Mouse (Mus musculus) liver, adult 2 months (tissue): ENCODE data around the gene 4930412O13Rik. TPM values are rescaled to one million over a fixed set of nuclear protein-coding genes. Genes with fewer than 3 reads are reported as not detected.

Source experiments
- DNase-seq: peaks from one replicate; pipeline ENCODE4 v3.0.0-alpha.2; 2011; ENCODE audit warnings: low read depth, low spot score; ENCODE audit errors: extremely low read depth
- H3K27ac ChIP-seq: fragments of 200-500 bp; replicated peaks from 2 replicates; pipeline ENCODE4 v1.5.1; 2012; ENCODE audit warnings: low read depth, mild to moderate bottlenecking, control low read depth, inconsistent platforms, low read length; ENCODE audit not compliant: insufficient read depth
- H3K27me3 ChIP-seq: fragments of 200-500 bp; 2 replicates; pipeline ENCODE4 v1.6.1; 2012; ENCODE audit warnings: mild to moderate bottlenecking, moderate library complexity, low read length, inconsistent platforms; ENCODE audit not compliant: control insufficient read depth, insufficient read depth
- H3K36me3 ChIP-seq: fragments of 200-500 bp; 2 replicates; pipeline ENCODE4 v1.6.1; 2012; ENCODE audit warnings: low read length, inconsistent platforms; ENCODE audit not compliant: control insufficient read depth, insufficient read depth
- H3K4me1 ChIP-seq: fragments of 200-500 bp; 2 replicates; pipeline ENCODE4 v1.6.1; 2011; ENCODE audit warnings: low read length; ENCODE audit not compliant: control insufficient read depth, insufficient read depth
- H3K4me3 ChIP-seq: fragments of 200-500 bp; 2 replicates; pipeline ENCODE4 v1.5.1; 2011; ENCODE audit warnings: low read depth, mild to moderate bottlenecking, control low read depth, low read length, moderate library complexity; ENCODE audit not compliant: insufficient read depth
- H3K79me2 ChIP-seq: fragments of 200-500 bp; 2 replicates; pipeline ENCODE4 v1.6.1; 2012; ENCODE audit warnings: inconsistent platforms, mild to moderate bottlenecking, low read length, moderate library complexity; ENCODE audit not compliant: control insufficient read depth, insufficient read depth
- H3K9ac ChIP-seq: fragments of 200-500 bp; 2 replicates; pipeline ENCODE4 v1.6.1; 2012; ENCODE audit warnings: low read depth, mild to moderate bottlenecking, control low read depth, inconsistent platforms, low read length
- CTCF ChIP-seq: fragments of 200-500 bp; IDR thresholded peaks from 2 replicates; pipeline ENCODE4 v1.5.1; 2011; ENCODE audit warnings: low read depth, low read length, control low read depth
- POLR2A ChIP-seq: fragments of 200-500 bp; IDR thresholded peaks from 2 replicates; pipeline ENCODE4 v1.6.1; 2011; ENCODE audit warnings: low read length, control low read depth; ENCODE audit not compliant: insufficient read depth; ENCODE audit errors: extremely low read depth
- WGBS: fragments of 180-500 bp; shearing (Covaris S2); methylation state at CpG from one replicate; pipeline ENCODE4 v1.1.7; 2018; 5-methylcytosine and 5-hydroxymethylcytosine counted together
- polyA plus RNA-seq: library from polyadenylated mRNA; depleted of rRNA; stranded (reverse); fragments of >200 nt; gene quantifications from 2 replicates; pipeline ENCODE4 v1.2.3, GENCODE M21; 2012
- total RNA-seq: library from RNA; depleted of rRNA; stranded (reverse); fragments of >200 nt; gene quantifications from 2 replicates; pipeline ENCODE4 v1.2.3, GENCODE M21; 2014

Gene 4930412O13Rik
- total and polyA plus RNA-seq, 2 experiments = not detected

DNA sequence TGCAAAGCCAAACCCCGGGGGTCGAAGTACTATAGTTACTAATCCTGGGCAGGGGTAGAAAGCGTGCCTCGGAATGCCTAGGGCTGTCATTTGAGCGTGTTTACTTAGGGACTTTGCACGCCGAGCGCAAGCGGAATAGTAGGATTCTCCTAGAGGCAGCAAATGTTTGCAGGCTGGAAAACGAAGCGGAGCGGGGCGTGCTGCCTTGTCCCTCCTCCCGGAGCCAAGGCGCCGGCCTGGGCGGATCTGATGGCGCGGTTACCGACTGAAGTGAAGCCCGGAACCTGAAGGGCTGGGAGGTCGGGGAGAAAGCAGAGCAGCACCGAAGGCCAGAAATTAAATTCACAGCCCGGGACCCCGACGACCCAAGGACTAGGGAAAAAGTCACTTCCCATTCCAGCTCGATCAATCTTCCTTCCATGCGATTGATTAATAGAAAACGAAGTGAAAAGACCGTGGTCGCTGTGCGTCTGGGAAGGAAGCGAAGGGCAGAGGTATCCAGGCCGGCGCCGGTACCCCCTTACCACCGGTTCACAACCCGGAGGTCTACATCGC, 1.4 kb downstream of the 4930412O13Rik start:
- Histone ChIP-seq H3K27ac (no peak overlapping the region), H3K36me3 (no peaks in the 10 kb centered on the region), H3K27me3 (peaks cover 26% of the 10 kb centered on the region), H3K9ac (no peak overlapping the region), H3K4me3 (peak overlapping the region; percentile 16; the same call in 1 of the 2 replicates), H3K79me2 (no peaks in the 10 kb centered on the region), H3K4me1 (peaks cover 3% of the 10 kb centered on the region; the same call in 1 of the 2 replicates)
- no peak for DNase-seq
- TF ChIP-seq CTCF = no peak
- TF ChIP-seq POLR2A = no peak
- WGBS = 3% methylated on average over 39 of the region's 39 CpGs

GRCm38 (mm10) chr2:9882926-9883802, 2.1 kb downstream of the 4930412O13Rik start:
- Histone ChIP-seq H3K9ac (no peak overlapping the region), H3K4me1 (no peaks in the 10 kb centered on the region), H3K36me3 (no peaks in the 10 kb centered on the region), H3K4me3 (peak overlapping the region; percentile 16; the same call in 1 of the 2 replicates), H3K27ac (no peak overlapping the region), H3K27me3 (peaks cover 25% of the 10 kb centered on the region), H3K79me2 (no peaks in the 10 kb centered on the region)
- DNase-seq = no peak
- TF ChIP-seq CTCF (no peak), POLR2A (no peak)
- 4% methylated on average over 43 of the region's 43 CpGs for WGBS

GRCm38 (mm10) chr2:9883803-9884532, 2.9 kb downstream of the 4930412O13Rik start:
- Histone ChIP-seq H3K27me3 (peaks cover 27% of the 10 kb centered on the region), H3K79me2 (no peaks in the 10 kb centered on the region), H3K9ac (no peak overlapping the region), H3K4me1 (no peaks in the 10 kb centered on the region), H3K4me3 (no peak overlapping the region), H3K36me3 (no peaks in the 10 kb centered on the region), H3K27ac (no peak overlapping the region)
- no peak for DNase-seq
- no peak for TF ChIP-seq CTCF
- no peak for TF ChIP-seq POLR2A
- 10% methylated on average over 25 of the region's 27 CpGs for WGBS

- no peaks in the 10 kb centered on the region for H3K36me3 ChIP-seq
- H3K9ac ChIP-seq = no peak overlapping the region
- WGBS = 26% methylated on average over 15 of the region's 15 CpGs
- no peaks in the 10 kb centered on the region for H3K4me1 ChIP-seq
- H3K79me2 ChIP-seq = no peaks in the 10 kb centered on the region
- TF ChIP-seq CTCF (no peak), POLR2A (no peak)
- H3K27me3 ChIP-seq = peaks cover 28% of the 10 kb centered on the region
- no peak for DNase-seq
- no peak overlapping the region for H3K4me3 ChIP-seq
- no peak overlapping the region for H3K27ac ChIP-seq
These were observed 3.6 kb downstream of the 4930412O13Rik start for GRCm38 (mm10) chr2:9884533-9885216.

DNA sequence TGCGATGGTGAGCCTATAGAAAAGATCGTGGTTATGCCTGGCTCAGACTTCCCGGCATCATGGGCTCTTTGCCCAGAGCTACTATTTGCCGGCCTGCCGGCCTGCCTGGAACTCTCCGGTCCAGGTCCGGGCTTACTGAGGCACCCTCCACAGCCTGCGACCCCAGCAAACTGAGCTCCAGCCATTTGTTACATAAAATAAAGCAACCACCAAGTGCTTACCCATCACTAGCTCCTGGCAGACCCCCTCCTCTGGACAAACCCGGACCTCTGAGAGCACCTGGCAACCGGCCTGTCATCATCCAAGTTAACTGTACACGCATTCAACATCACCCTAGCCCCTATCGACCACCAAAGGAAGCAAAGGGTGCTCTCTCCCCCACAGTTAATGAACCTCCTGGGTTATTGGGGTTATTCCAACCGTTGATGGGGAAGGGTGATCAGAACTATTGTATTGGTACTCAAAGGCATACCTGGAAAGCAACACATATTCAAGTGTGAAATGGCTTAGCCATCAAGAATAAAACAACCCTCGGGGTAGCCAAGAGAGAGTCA, 4.2 kb downstream of the 4930412O13Rik start:
- DNase-seq = no peak
- no peaks in the 10 kb centered on the region for H3K36me3 ChIP-seq
- H3K27me3 ChIP-seq = peaks cover 28% of the 10 kb centered on the region
- H3K4me3 ChIP-seq = no peak overlapping the region
- WGBS = 30% methylated on average over 14 of the region's 14 CpGs
- no peak overlapping the region for H3K27ac ChIP-seq
- H3K79me2 ChIP-seq = no peaks in the 10 kb centered on the region
- no peak overlapping the region for H3K9ac ChIP-seq
- no peaks in the 10 kb centered on the region for H3K4me1 ChIP-seq
- TF ChIP-seq POLR2A (no peak), CTCF (no peak)
